Mouse (Mus musculus) CH12.LX (cell line): ENCODE results near the gene Sort1.

Experiments used
- CHD1 ChIP-seq: IDR thresholded peaks from 2 replicates; pipeline ENCODE4 v1.6.1; 2012; ENCODE audit warnings: low read depth, low read length, improper control_type of control experiment, inconsistent platforms
- CTCF ChIP-seq, 2 experiments: IDR thresholded peaks in 1 of 2; conservative IDR thresholded peaks in 1 of 2; 2 replicates each; pipeline ENCODE4 v1.5.1; 2011 to 2012; ENCODE audit warnings: low read depth in 2 of 2, low read length in 2 of 2, improper control_type of control experiment in 1 of 2, inconsistent platforms in 1 of 2, mild to moderate bottlenecking in 1 of 2, moderate library complexity in 1 of 2
- ELF1 ChIP-seq: IDR thresholded peaks from 2 replicates; pipeline ENCODE4 v1.6.1; 2014; ENCODE audit warnings: low read depth, mild to moderate bottlenecking, inconsistent platforms, low read length, improper control_type of control experiment
- HCFC1 ChIP-seq: IDR thresholded peaks from 2 replicates; pipeline ENCODE4 v1.6.1; 2012; ENCODE audit warnings: low read depth, mild to moderate bottlenecking, inconsistent platforms, low read length, improper control_type of control experiment
- JUND ChIP-seq: conservative IDR thresholded peaks from 2 replicates; pipeline ENCODE4 v1.6.1; 2011; ENCODE audit warnings: low read depth, low read length, improper control_type of control experiment
- MEF2A ChIP-seq: IDR thresholded peaks from 2 replicates; pipeline ENCODE4 v1.6.1; 2014; ENCODE audit warnings: low read depth, mild to moderate bottlenecking, inconsistent platforms, low read length, improper control_type of control experiment, borderline replicate concordance
- MXI1 ChIP-seq: IDR thresholded peaks from 2 replicates; pipeline ENCODE4 v1.6.1; 2011; ENCODE audit warnings: mild to moderate bottlenecking, low read depth, low read length, improper control_type of control experiment
- POLR2A ChIP-seq: IDR thresholded peaks from 2 replicates; pipeline ENCODE4 v1.6.1; 2011; ENCODE audit warnings: low read depth, mild to moderate bottlenecking, improper control_type of control experiment, low read length
- RCOR1 ChIP-seq: conservative IDR thresholded peaks from 2 replicates; pipeline ENCODE4 v1.6.1; 2012; ENCODE audit warnings: low read depth, mild to moderate bottlenecking, inconsistent platforms, low read length, improper control_type of control experiment
- SMC3 ChIP-seq: IDR thresholded peaks from 2 replicates; pipeline ENCODE4 v1.6.1; 2011; ENCODE audit warnings: low read depth, low read length, improper control_type of control experiment
- TCF12 ChIP-seq: IDR thresholded peaks from 2 replicates; pipeline ENCODE4 v1.6.1; 2014; ENCODE audit warnings: low read depth, mild to moderate bottlenecking, inconsistent platforms, low read length, improper control_type of control experiment
- USF1 ChIP-seq: IDR thresholded peaks from 2 replicates; pipeline ENCODE4 v1.6.1; 2014; ENCODE audit warnings: low read depth, mild to moderate bottlenecking, inconsistent platforms, low read length, improper control_type of control experiment
- ZC3H11A ChIP-seq: IDR thresholded peaks from 2 replicates; pipeline ENCODE4 v1.6.1; 2012; ENCODE audit warnings: low read depth, mild to moderate bottlenecking, inconsistent platforms, low read length, improper control_type of control experiment
- ZKSCAN1 ChIP-seq: IDR thresholded peaks from 2 replicates; pipeline ENCODE4 v1.6.1; 2012; ENCODE audit warnings: low read depth, inconsistent platforms, low read length, improper control_type of control experiment, borderline replicate concordance

DNA sequence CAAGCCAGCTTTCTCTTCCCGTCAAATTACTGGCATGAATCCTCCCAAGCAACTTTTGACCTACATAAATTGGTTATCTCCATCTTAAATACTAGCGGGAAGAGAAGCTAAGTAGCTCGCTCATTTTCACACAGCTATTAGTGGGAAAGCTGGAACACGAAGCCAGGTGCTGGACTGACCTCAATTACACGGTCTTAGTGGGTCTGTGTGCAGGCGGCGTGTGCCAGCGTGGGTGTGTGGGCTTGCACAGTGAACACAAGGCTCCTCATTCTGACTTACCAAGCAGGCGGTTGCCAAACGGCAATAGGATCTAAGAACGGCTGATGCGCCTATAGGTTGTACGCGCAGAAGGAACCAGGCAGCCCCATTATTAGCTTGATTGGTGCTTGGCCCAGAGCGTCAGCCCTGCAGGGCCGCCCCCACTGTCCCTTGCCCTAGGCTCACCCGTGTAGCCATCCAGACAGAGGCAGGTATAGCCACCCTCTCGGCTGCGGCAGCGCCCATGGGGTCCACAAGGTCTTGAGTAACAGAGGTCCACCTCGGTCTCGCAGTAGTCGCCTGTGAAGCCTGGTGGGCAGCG lies 122.5 kb downstream of the Sort1 start:
- TF ChIP-seq RCOR1 (no peak), MEF2A (no peak), SMC3 (no peak), HCFC1 (no peak), TCF12 (no peak), CTCF (conservative IDR thresholded peaks at IDR 0.05 in 1 of 2, IDR thresholded peaks at IDR 0.05 in 1 of 2; ENCODE audit: low read depth in 2 of 2, low read length in 2 of 2) (no peak), ZC3H11A (no peak), POLR2A (no peak), JUND (no peak), MXI1 (no peak), ELF1 (no peak), CHD1 (no peak), USF1 (no peak), ZKSCAN1 (no peak)
